Mouse (Mus musculus): ENCODE results near the gene Abhd14a. TPM values are rescaled to one million over a fixed set of nuclear protein-coding genes. Genes with fewer than 3 reads are reported as not detected.

The Abhd14a gene
- total and polyA plus RNA-seq, 3 experiments = 22.8 to 48.7 TPM; not detected in 1

- Histone ChIP-seq H3K9ac (ENCODE audit: control insufficient read depth, low read depth, low read length, poor library complexity, severe bottlenecking) (no peak overlapping the region), H3K27ac (ENCODE audit: control insufficient read depth, low read depth, low read length) (no peak overlapping the region), H3K4me3 (ENCODE audit: control insufficient read depth in 1 of 2, insufficient read depth in 1 of 2, low read depth in 2 of 2, low read length in 2 of 2) (no peak overlapping the region)
Observed at GRCm38 (mm10) chr9:106456325-106457162, 9.1 kb upstream of the Abhd14a start.

GRCm38 (mm10) chr9:106454888-106455681 lies 7.6 kb upstream of the Abhd14a start:
- Histone ChIP-seq H3K27me3 (ENCODE audit: control insufficient read depth in 1 of 2, insufficient read depth in 2 of 2, low read length in 2 of 2) (no peaks in the 10 kb centered on the region), H3K9ac (ENCODE audit: control insufficient read depth, low read depth, low read length, poor library complexity, severe bottlenecking) (no peak overlapping the region), H3K4me1 (ENCODE audit: control insufficient read depth in 1 of 2, insufficient read depth in 2 of 2, low read length in 2 of 2) (peaks cover 0 to 3% of the 10 kb centered on the region in 2 experiments; a peak in 2 of 4 replicates), H3K36me3 (ENCODE audit: control insufficient read depth in 1 of 2, insufficient read depth in 2 of 2, low read length in 2 of 2) (peaks cover 0 to 2% of the 10 kb centered on the region in 2 experiments; a peak in 2 of 4 replicates), H3K4me3 (ENCODE audit: control insufficient read depth in 1 of 2, insufficient read depth in 1 of 2, low read depth in 2 of 2, low read length in 2 of 2) (no peak overlapping the region), H3K9me3 (replicated peaks; ENCODE audit: insufficient read depth, low read length) (no peaks in the 10 kb centered on the region), H3K79me2 (ENCODE audit: control insufficient read depth, insufficient read depth, low read length, poor library complexity) (no peaks in the 10 kb centered on the region; the same call in 1 of the 2 replicates), H3K27ac (ENCODE audit: control insufficient read depth, low read depth, low read length) (no peak overlapping the region)
- no peak for DNase-seq (ENCODE audit: low read depth, low spot score)
- TF ChIP-seq NELFE (IDR thresholded peaks at IDR 0.05; ENCODE audit: low read depth, low read length) = no peak
- no peak for TF ChIP-seq ZKSCAN1 (IDR thresholded peaks at IDR 0.05; ENCODE audit: low read depth, low read length)
- no peak for TF ChIP-seq ZMIZ1 (IDR thresholded peaks at IDR 0.05; ENCODE audit: low read depth, low read length)
- no peak for TF ChIP-seq E2F4 (IDR thresholded peaks at IDR 0.05; ENCODE audit: borderline replicate concordance, low read depth, low read length)
- TF ChIP-seq CHD2 (IDR thresholded peaks at IDR 0.05; ENCODE audit: low read length) = no peak
- no peak for TF ChIP-seq MYB (IDR thresholded peaks at IDR 0.05; ENCODE audit: low read depth, low read length)
- TF ChIP-seq USF2 (IDR thresholded peaks at IDR 0.05; ENCODE audit: borderline replicate concordance in 1 of 2, insufficient read depth in 1 of 2, low read depth in 1 of 2, low read length in 2 of 2) = no peak
- no peak for TF ChIP-seq SMC3 (IDR thresholded peaks at IDR 0.05; ENCODE audit: low read depth, low read length)
- no peak for TF ChIP-seq BHLHE40 (IDR thresholded peaks at IDR 0.05; ENCODE audit: borderline replicate concordance, low read depth, low read length)
- no peak for TF ChIP-seq MXI1 (IDR thresholded peaks at IDR 0.05; ENCODE audit: low read depth, low read length)
- TF ChIP-seq MAFK (IDR thresholded peaks at IDR 0.05; ENCODE audit: borderline replicate concordance, low read depth, low read length) = no peak
- TF ChIP-seq POLR2A (IDR thresholded peaks at IDR 0.05; ENCODE audit: control insufficient read depth in 1 of 2, insufficient read depth in 1 of 2, low read depth in 1 of 2, low read length in 2 of 2, poor library complexity in 1 of 2) = no peak
- TF ChIP-seq TAL1 (IDR thresholded peaks at IDR 0.05; ENCODE audit: low read length) = no peak
- TF ChIP-seq SIN3A (IDR thresholded peaks at IDR 0.05; ENCODE audit: low read length) = no peak

More at GRCm38 (mm10) chr9:106456325-106457162, 9.1 kb upstream of the Abhd14a start:
- H3K9me3 ChIP-seq (replicated peaks; ENCODE audit: insufficient read depth, low read length) = no peaks in the 10 kb centered on the region
- peaks cover 0 to 3% of the 10 kb centered on the region in 2 experiments; a peak in 2 of 4 replicates for H3K4me1 ChIP-seq (ENCODE audit: control insufficient read depth in 1 of 2, insufficient read depth in 2 of 2, low read length in 2 of 2)
- no peak for DNase-seq (ENCODE audit: low read depth, low spot score)
- TF ChIP-seq KAT2A (conservative IDR thresholded peaks at IDR 0.05; ENCODE audit: low read depth, low read length) (no peak), ZKSCAN1 (IDR thresholded peaks at IDR 0.05; ENCODE audit: low read depth, low read length) (no peak), ZC3H11A (IDR thresholded peaks at IDR 0.05; ENCODE audit: low read depth, low read length) (no peak), ZNF384 (IDR thresholded peaks at IDR 0.05; ENCODE audit: low read depth, low read length) (no peak), ZMIZ1 (IDR thresholded peaks at IDR 0.05; ENCODE audit: low read depth, low read length) (no peak), MYB (IDR thresholded peaks at IDR 0.05; ENCODE audit: low read depth, low read length) (no peak), CHD2 (IDR thresholded peaks at IDR 0.05; ENCODE audit: low read length) (no peak), SMC3 (IDR thresholded peaks at IDR 0.05; ENCODE audit: low read depth, low read length) (no peak), BHLHE40 (IDR thresholded peaks at IDR 0.05; ENCODE audit: borderline replicate concordance, low read depth, low read length) (no peak), MXI1 (IDR thresholded peaks at IDR 0.05; ENCODE audit: low read depth, low read length) (no peak), JUND (IDR thresholded peaks at IDR 0.05; ENCODE audit: low read depth, low read length) (no peak), ETS1 (IDR thresholded peaks at IDR 0.05; ENCODE audit: low read depth, low read length) (no peak), NRF1 (IDR thresholded peaks at IDR 0.05; ENCODE audit: insufficient read depth, low read depth, low read length, poor library complexity, severe bottlenecking) (no peak), ELF1 (IDR thresholded peaks at IDR 0.05; ENCODE audit: low read depth, low read length) (no peak)
- H3K27me3 ChIP-seq (ENCODE audit: control insufficient read depth in 1 of 2, insufficient read depth in 2 of 2, low read length in 2 of 2) = no peaks in the 10 kb centered on the region
- peaks cover 0 to 2% of the 10 kb centered on the region in 2 experiments; a peak in 2 of 4 replicates for H3K36me3 ChIP-seq (ENCODE audit: control insufficient read depth in 1 of 2, insufficient read depth in 2 of 2, low read length in 2 of 2)
- no peaks in the 10 kb centered on the region; the same call in 1 of the 2 replicates for H3K79me2 ChIP-seq (ENCODE audit: control insufficient read depth, insufficient read depth, low read length, poor library complexity)

Measured in MEL (cell line).